Mouse (Mus musculus) cerebellum, adult 11-12 months (tissue): Measurements from ENCODE around the gene Miox.

Experiments
- DNase-seq: peaks from one replicate; pipeline ENCODE4 v3.0.0; 2022

Gene Miox

DNA sequence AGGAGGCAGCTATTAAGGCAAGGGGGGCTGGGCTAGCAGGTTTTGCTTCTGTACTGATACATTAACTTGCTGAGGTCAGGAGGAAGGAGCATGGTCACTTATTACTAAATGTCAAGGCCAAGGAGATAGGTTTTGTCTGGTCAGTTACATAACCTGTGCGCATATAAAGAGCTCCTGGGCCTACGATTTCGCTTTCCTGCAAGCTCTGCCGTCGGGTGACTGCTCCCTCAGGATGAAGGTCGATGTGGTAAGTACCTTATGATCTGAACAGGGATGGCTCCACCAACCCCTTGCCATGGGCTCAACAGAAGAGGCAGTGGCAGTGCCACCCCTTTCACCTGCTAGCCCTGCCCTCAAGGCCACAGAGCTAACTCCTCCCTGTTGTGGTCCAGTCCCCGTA, at the start of gene Miox:
Miox (plus strand) TSS at position 128 of the 400 bp plus-strand sequence.
- DNase-seq: no peak

DNA sequence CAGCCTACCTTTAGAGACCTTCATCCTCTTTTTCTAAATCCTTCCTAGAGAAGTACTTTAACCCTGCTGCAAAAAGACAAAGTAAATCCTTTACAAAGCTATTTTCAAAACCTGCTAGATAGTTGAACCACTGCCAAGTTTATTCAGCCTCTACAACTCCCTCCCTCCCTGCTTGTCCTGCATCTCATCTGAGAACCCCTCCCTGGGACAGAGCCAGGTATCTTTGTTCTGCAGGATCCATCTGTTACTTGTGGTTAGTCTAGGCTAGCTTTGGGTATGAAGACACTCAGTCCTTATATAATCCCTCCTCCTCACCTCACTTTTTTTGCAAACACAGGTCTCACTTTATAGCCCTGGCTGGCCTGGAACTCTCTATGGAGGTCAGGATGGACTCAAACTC, 49.2 kb upstream of the Miox start:
- peak; percentile 63 for DNase-seq

DNA sequence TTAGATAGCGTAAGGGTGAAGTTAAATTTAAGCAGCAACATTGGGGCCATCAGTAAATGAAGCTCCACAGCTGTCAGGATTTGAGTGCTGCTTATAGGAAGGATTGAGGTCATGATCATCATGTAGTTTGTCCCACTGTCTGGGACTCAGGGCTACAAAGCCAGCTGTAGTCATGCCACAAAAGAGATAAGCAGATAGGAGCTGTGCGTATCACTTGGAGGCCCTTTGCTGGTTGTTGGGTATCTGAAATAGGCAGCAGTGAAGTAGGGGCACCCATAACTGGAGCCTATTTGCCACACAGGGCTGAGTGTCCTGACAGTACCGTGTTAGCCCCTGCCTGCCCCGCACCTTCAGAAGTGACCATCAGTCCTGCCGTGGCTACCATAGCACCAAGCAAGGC, 48.7 kb upstream of the Miox start:
- no peak for DNase-seq

GRCm38 (mm10) chr15:89286114-89286513, 48.1 kb upstream of the Miox start:
- DNase-seq: peak; percentile 66

GRCm38 (mm10) chr15:89286582-89286981, 47.6 kb upstream of the Miox start:
- peak; percentile 50 for DNase-seq

DNA sequence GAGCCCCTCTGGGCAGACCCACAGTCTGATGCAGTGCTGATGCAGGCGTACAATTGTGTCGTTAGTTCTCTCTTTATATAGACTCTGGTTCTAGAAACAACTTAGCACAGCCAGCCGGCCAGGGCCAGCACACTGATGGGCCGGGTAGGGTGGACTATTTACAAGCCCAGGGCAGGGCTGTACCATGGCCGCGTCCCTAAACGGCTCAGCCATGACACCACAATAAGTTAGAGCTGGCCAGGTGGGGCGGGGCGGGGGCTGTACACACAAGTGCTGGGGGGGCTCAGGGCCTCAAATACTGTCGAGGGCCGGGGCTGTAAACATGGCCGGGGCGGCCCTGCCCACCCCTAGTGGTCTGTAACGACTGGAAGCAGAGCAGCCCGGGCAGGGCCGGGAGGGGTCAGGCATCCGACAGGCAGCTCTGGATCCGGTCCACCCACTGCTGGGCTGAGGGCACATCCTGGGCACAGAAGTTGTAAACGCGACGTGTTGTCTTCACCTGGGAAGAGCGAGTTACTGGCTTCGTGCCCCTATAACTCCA, 45.9 kb upstream of the Miox start:
- DNase-seq: peak; percentile 44

- DNase-seq: peak; percentile 26
These were observed 44.7 kb upstream of the Miox start for GRCm38 (mm10) chr15:89289455-89289854.

- DNase-seq: no peak
These were observed 42.7 kb upstream of the Miox start for GRCm38 (mm10) chr15:89291521-89291920.

DNA sequence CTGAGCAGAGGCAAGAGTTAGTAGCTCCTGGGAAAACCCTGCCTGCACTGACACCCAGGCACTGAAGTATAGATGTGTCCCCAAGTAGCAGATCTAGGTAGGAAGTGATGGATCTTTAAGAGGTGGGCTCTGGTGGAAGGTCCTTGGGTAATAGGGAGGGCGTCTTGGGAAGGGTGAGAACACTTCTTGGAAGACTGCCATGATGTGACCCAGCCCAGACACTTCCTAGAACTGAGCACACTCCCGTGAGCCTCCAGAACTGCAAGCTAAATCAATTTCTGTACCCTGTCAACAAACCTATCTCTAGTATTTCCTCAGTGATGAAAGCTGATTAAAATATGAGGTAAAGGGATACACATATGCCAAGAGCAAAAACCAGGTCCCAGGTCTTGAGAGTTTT, 41.4 kb upstream of the Miox start:
- no peak for DNase-seq

DNA sequence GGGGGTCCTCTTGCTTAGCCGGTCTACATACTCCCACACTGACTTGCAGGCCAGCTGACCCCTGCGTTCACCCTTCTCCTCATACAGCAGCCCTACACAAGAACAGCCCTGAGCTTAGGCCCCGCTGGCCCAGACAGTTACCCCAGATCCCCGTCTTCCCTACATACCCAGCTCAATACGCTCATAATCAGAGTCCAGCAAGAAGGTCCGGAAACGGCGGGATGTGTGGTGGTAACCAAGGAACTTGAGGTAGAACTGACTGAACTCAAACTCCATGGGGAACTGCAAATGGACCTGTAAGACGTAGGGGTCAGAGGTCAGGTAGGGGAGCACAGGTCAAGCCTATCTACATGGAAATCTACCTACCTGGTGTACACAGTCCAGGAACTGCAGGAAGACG, 40.4 kb upstream of the Miox start:
- DNase-seq: no peak

- DNase-seq: no peak
These were observed 38.5 kb upstream of the Miox start for GRCm38 (mm10) chr15:89295580-89296165.

- DNase-seq: no peak
These were observed 37.7 kb upstream of the Miox start for GRCm38 (mm10) chr15:89296465-89296864.

- peak; percentile 23 for DNase-seq
These were observed 36.5 kb upstream of the Miox start for GRCm38 (mm10) chr15:89297695-89298094.

GRCm38 (mm10) chr15:89300180-89300579, 34.0 kb upstream of the Miox start:
- no peak for DNase-seq

DNA sequence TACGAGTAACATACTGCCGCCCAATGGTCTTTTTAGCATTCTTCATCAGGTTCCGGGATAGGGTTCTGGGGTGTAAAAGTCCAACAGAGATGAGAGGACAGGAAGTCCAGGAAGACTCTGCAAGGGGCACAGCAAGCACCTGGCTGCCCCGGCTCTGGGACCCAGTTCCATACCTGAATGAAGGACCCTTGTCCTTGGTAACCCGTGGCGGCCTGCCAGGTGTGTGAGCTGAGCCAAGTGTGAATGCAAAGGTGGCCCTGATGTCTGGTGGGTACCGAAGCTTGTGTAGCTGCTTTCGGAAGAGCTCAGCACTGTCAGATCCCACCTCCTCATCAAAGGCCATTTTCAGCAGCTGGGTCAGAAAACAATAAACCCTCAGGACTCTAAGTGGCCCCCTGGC, 33.6 kb upstream of the Miox start:
- DNase-seq: no peak

DNA sequence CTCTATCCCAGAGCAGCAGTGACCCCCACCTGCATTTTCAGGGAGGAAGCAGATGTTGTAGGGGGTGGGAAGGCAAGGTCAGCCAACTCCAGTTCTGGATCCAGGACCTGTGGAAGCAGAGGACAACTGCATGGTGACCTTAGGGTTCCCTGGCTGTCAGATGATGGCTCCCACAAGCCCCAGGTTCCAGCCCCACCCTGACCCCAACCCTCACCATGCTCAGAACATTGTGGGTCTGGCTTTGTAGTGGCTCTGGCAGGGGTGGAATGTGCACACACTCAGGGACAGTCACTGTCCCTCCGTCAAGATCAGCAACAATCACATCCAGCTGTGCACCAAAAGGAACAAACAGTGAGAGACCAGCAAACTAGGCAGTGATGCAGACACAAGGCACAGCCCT, 28.2 kb upstream of the Miox start:
- no peak for DNase-seq

DNA sequence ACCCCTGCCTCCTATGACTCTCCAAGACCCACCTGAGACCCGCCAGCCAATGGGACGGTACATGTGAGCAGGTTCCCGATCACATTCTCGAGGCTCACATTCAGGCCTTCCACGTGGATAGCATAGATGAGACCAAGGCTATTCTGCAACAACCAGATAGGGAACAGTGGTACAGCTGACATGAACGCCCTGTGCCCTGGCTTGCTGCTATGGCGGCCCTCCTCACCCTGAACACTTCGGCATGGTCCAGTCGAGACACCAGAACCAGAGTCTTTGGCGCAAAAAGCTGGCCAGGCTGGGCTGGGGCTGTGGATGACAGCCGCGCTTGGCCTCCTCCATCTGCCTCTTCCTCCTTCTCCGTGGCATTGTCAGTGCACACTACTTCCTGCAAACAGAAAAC, 26.7 kb upstream of the Miox start:
- peak; percentile 41 for DNase-seq

GRCm38 (mm10) chr15:89308406-89309139, 25.6 kb upstream of the Miox start:
- DNase-seq: peak; percentile 67

DNA sequence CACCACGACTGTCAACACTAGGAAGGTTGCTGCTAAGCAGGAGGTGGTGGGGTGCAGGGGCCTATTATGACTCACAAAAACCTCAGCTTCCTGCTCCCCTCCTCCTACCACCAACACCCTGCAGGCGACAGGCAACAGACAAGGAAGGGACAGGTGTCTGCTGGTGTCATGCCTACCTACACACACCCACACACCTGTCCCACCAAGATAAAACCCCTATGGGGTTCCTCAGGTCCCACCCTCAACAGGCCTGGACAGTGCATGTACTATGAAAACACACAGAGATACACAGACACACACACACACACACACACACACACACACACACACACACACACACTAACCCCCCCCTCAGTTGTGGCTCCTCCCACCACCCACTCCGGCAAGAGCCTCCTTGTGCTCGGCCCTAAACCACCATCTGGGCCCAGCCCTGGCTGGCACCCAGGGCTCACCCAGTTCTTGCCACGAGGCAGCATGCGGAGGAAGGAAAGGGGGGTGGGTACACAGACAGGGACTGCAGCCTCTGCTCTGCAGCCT, 24.2 kb upstream of the Miox start:
- peak; percentile 84 for DNase-seq

GRCm38 (mm10) chr15:89313359-89313758, 20.8 kb upstream of the Miox start:
- peak; percentile 61 for DNase-seq

DNA sequence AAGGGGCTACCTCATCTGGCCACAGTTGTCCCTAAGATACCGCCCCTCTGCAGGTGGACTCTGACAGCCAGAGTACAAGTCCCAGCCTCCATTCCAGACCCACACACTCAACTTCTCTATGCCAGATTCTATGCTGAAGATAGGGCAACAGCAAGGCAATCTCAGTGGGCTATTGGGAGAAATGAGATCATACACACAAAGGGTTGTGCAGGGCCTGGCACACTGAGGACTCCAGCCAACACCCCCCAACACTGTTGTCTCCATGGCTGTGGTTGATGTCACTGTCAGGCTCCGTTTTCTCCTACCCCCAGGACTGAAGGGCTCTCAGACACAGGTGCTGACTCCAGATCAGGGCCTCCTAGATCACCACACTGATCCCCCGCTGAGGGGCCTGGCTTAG, 20.1 kb upstream of the Miox start:
- DNase-seq: no peak

DNA sequence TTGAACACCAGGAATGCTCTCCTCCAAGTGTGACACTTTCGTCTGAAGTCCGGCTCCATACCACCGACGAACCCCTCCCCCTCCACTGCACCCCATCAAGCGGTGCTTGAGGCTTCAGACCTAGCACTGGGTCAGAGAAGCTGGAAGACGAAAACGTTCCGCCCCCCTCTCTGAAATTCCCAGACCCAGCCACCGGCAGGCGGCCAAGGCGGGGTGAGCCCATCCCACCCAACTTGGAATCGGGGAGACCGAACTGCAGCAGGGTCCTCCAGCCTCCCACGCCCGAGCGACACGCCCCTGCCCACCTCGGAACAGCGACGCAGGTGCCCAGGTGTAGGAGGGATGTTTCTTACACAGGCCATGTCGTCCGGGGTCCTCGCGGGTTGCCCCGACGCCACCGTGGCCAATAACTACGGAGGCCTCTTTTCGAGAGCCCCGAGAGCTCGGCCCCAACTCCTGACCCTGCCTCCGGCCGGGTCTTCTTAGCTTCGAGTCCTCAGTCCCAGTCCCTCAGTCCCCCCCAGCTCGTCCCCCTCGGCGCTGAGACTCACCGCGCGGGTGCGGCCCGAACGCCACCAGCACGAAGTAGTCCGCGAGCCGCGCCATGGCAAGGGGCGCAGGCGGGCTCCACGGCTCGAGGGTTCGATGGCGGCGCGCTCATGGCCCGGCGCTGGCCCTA, 19.5 kb upstream of the Miox start:
- peak; percentile 78 for DNase-seq

GRCm38 (mm10) chr15:89315190-89315731, 18.9 kb upstream of the Miox start, which contains the start of gene Sbf1:
Sbf1 (minus strand) TSS chr15:89315311.
- DNase-seq: peak; percentile 99
